Mouse (Mus musculus): ENCODE measurements around the gene Cr1l. TPM values are rescaled to one million over a fixed set of nuclear protein-coding genes. Genes with fewer than 3 reads are reported as not detected.

Gene Cr1l
- total RNA-seq (2021) = 10 to 100 TPM; 65.8 to 72.5 TPM

GRCm38 (mm10) chr1:195130953-195131674 lies at the start of gene Cr1l:
Gene Cr1l (minus strand): TSS chr1:195131586.
- intact Hi-C loops (cut with DNase I) = loop anchor here (5.0 to 10.0 kb wide), 3 partner anchors 101 to 256 kb away; no protein-coding TSS in a partner anchor
- DNase-seq = peak; percentile 92

GRCm38 (mm10) chr1:195175980-195176931 lies 44.9 kb upstream of the Cr1l start, which contains the start of gene Cr2:
Gene Cr2 (minus strand): TSS chr1:195176716.
- DNase-seq = peak; percentile 55 to 63
- intact Hi-C loops (cut with DNase I) = no loop called here

- intact Hi-C loops (cut with DNase I) = no loop called here
- no peak for DNase-seq
Observed at GRCm38 (mm10) chr1:195164996-195165755, 33.8 kb upstream of the Cr1l start.

GRCm38 (mm10) chr1:195132070-195132469 lies 684 bp upstream of the Cr1l start:
- intact Hi-C loops (cut with DNase I) = loop anchor here (5.0 to 10.0 kb wide), 3 partner anchors 100 to 257 kb away; no protein-coding TSS in a partner anchor
- DNase-seq = peak; percentile 20 to 27

- DNase-seq = no peak
- intact Hi-C loops (cut with DNase I) = loop anchor here (5.0 to 10.0 kb wide), 3 partner anchors 101 to 257 kb away; no protein-coding TSS in a partner anchor
Observed at GRCm38 (mm10) chr1:195131675-195132015, 259 bp upstream of the Cr1l start.

- intact Hi-C loops (cut with DNase I) = loop anchor here (5.0 to 10.0 kb wide), 3 partner anchors 102 to 256 kb away; no protein-coding TSS in a partner anchor
- DNase-seq = peak; percentile 4 to 11
Observed at GRCm38 (mm10) chr1:195130479-195130878, 907 bp downstream of the Cr1l start.

- intact Hi-C loops (cut with DNase I) = loop anchor here (5.0 to 10.0 kb wide), 3 partner anchors 102 to 255 kb away; no protein-coding TSS in a partner anchor
- DNase-seq = no peak
Observed at GRCm38 (mm10) chr1:195129867-195130266, 1.5 kb downstream of the Cr1l start.

- intact Hi-C loops (cut with DNase I) = no loop called here
- no peak for DNase-seq
Observed at GRCm38 (mm10) chr1:195114414-195114813, 17.0 kb downstream of the Cr1l start.

- intact Hi-C loops (cut with DNase I) = no loop called here
- DNase-seq = no peak
Observed at GRCm38 (mm10) chr1:195113621-195114020, 17.8 kb downstream of the Cr1l start.

- intact Hi-C loops (cut with DNase I) = no loop called here
- peak in 1 of 2 experiments; percentile 4 for DNase-seq
Observed at GRCm38 (mm10) chr1:195100693-195101092, 30.7 kb downstream of the Cr1l start.

GRCm38 (mm10) chr1:195098004-195098403 lies 33.4 kb downstream of the Cr1l start:
- DNase-seq = no peak
- intact Hi-C loops (cut with DNase I) = no loop called here

GRCm38 (mm10) chr1:195092220-195092720 lies 39.1 kb downstream of the Cr1l start, which contains the start of gene Cd46:
Gene Cd46 (minus strand): TSS chr1:195092249.
- intact Hi-C loops (cut with DNase I) = no loop called here
- DNase-seq = peak; percentile 69 to 80

- intact Hi-C loops (cut with DNase I) = no loop called here
- DNase-seq = no peak
Observed at GRCm38 (mm10) chr1:195091699-195092219, 39.6 kb downstream of the Cr1l start.

- no peak for DNase-seq
- intact Hi-C loops (cut with DNase I) = no loop called here
Observed at GRCm38 (mm10) chr1:195082142-195082541, 49.2 kb downstream of the Cr1l start.

Other genes with a start within 250 kb of the Cr1l start
- 100 to 1,000 TPM; 289 to 314 TPM for gene Cd34, start 192.8 kb downstream of the Cr1l start, total RNA-seq (2021)
- gene Cd46, start 39.3 kb downstream of the Cr1l start, total RNA-seq (2021) = 1 to 10 TPM; 1.7 TPM
- gene Cr2, start 45.1 kb upstream of the Cr1l start, total RNA-seq (2021) = under 1 TPM in 1 of 2 experiments, not detected in 1; 0.29 TPM

All from heart, postnatal 10 days (tissue).